Mouse (Mus musculus) small intestine, adult 2 months (tissue): Measurements from ENCODE around the gene Cyp2d11.

Experiments
- CTCF ChIP-seq: fragments of 200-500 bp; IDR thresholded peaks from 2 replicates; pipeline ENCODE4 v1.5.1; 2012; ENCODE audit warnings: low read depth, mild to moderate bottlenecking, control low read depth, inconsistent platforms, low read length, moderate library complexity, mixed read lengths; ENCODE audit not compliant: insufficient replicate concordance, insufficient read length; ENCODE audit errors: extremely low read depth
- POLR2A ChIP-seq: fragments of 200-500 bp; IDR thresholded peaks from 2 replicates; pipeline ENCODE4 v1.6.1; 2012; ENCODE audit warnings: low read depth, mild to moderate bottlenecking, control low read depth, inconsistent platforms, low read length, moderate library complexity

DNA sequence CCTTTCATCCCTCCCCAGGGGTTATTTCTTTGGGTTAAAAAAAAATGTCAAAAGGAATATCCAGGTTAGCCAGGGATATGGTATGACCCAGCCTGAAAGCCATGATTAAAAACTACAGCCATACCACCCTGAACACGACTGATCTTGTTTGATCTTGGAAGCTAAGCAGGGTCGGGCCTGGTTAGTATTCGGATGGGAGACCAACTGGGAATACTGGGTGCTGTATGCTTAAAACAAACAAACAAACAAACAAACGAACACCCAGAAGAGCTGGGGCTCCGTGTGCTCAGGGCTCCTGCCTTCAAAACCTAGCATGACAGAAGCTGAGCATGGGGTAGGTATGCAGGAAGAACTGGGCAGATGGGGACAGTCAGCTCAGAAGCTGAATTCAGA is 51.3 kb downstream of the Cyp2d11 start:
- no peak for TF ChIP-seq CTCF
- TF ChIP-seq POLR2A: no peak
